Mouse (Mus musculus) right cerebral cortex, postnatal 14 days (tissue): Measurements from ENCODE around the gene Flt1.
"Not testable (repeated sequence)": the region's sequence is repeated elsewhere in the genome, so short reads cannot be mapped to it uniquely, and the experiment has no call there.

Source experiments
- DNase-seq: peaks from one replicate; pipeline ENCODE4 v3.0.0; 2022

The Flt1 gene

GRCm38 (mm10) chr5:147659909-147660308 lies 65.9 kb downstream of the Flt1 start:
- DNase-seq: no peak

- DNase-seq: no peak
Measured at GRCm38 (mm10) chr5:147657882-147658855, 67.6 kb downstream of the Flt1 start.

GRCm38 (mm10) chr5:147655761-147656160 lies 70.0 kb downstream of the Flt1 start:
- no peak for DNase-seq

GRCm38 (mm10) chr5:147651233-147651632 lies 74.6 kb downstream of the Flt1 start:
- no peak for DNase-seq

GRCm38 (mm10) chr5:147646351-147646929 lies 79.4 kb downstream of the Flt1 start:
- no peak for DNase-seq

- peak; percentile 90 for DNase-seq
Measured at GRCm38 (mm10) chr5:147645001-147645645, 80.7 kb downstream of the Flt1 start.

GRCm38 (mm10) chr5:147641452-147641851 lies 84.4 kb downstream of the Flt1 start:
- no peak for DNase-seq

- no peak for DNase-seq
Measured at GRCm38 (mm10) chr5:147639940-147640339, 85.9 kb downstream of the Flt1 start.

- no peak for DNase-seq
Measured at GRCm38 (mm10) chr5:147636676-147637075, 89.1 kb downstream of the Flt1 start.

GRCm38 (mm10) chr5:147635883-147636282 lies 89.9 kb downstream of the Flt1 start:
- no peak for DNase-seq

GRCm38 (mm10) chr5:147634016-147634415 lies 91.8 kb downstream of the Flt1 start:
- no peak for DNase-seq

GRCm38 (mm10) chr5:147632716-147633115 lies 93.1 kb downstream of the Flt1 start:
- no peak for DNase-seq

GRCm38 (mm10) chr5:147630426-147631290 lies 95.2 kb downstream of the Flt1 start:
- DNase-seq: no peak

GRCm38 (mm10) chr5:147626944-147627343 lies 98.9 kb downstream of the Flt1 start:
- DNase-seq: no peak

- no peak for DNase-seq
Measured at GRCm38 (mm10) chr5:147623747-147624146, 102.1 kb downstream of the Flt1 start.

- no peak for DNase-seq
Measured at GRCm38 (mm10) chr5:147620178-147620577, 105.6 kb downstream of the Flt1 start.

GRCm38 (mm10) chr5:147618243-147618642 lies 107.6 kb downstream of the Flt1 start:
- no peak for DNase-seq

GRCm38 (mm10) chr5:147616450-147616849 lies 109.4 kb downstream of the Flt1 start:
- DNase-seq: no peak

- DNase-seq: no peak
Measured at GRCm38 (mm10) chr5:147614659-147615058, 111.2 kb downstream of the Flt1 start.

- DNase-seq: not testable (repeated sequence)
Measured at GRCm38 (mm10) chr5:147611348-147611747, 114.5 kb downstream of the Flt1 start.

GRCm38 (mm10) chr5:147607256-147607975 lies 118.4 kb downstream of the Flt1 start:
- no peak for DNase-seq

- no peak for DNase-seq
Measured at GRCm38 (mm10) chr5:147606751-147607150, 119.1 kb downstream of the Flt1 start.
